Mouse (Mus musculus) inflammation-experienced regulatory T-cells, adult 6 months (primary cell): Measurements from ENCODE around the gene Coro7. TPM values are rescaled to one million over a fixed set of nuclear protein-coding genes. Genes with fewer than 3 reads are reported as not detected.
"Not testable (repeated sequence)": the region's sequence is repeated elsewhere in the genome, so short reads cannot be mapped to it uniquely, and the experiment has no call there.

Experiments used
- ATAC-seq: one replicate; pipeline ENCODE4 v1.8.0; 2017
- polyA plus RNA-seq, 3 experiments: library from polyadenylated mRNA; unstranded; fragments of 100-300 nt; shearing (Covaris generic); gene quantifications; one replicate each; pipeline ENCODE4 v1.2.1; 2017

Coro7 gene
- polyA plus RNA-seq, 3 experiments from 2014 or later = 94.9 to 137 (median 111) TPM

- ATAC-seq = peak; percentile 30
Measured at GRCm38 (mm10) chr16:4593971-4594813, 85.4 kb downstream of the Coro7 start, which contains the start of gene Glis2. Glis2 (plus strand) TSS chr16:4594713.

GRCm38 (mm10) chr16:4592909-4593875 is 86.4 kb downstream of the Coro7 start:
- ATAC-seq = peak; percentile 36

DNA sequence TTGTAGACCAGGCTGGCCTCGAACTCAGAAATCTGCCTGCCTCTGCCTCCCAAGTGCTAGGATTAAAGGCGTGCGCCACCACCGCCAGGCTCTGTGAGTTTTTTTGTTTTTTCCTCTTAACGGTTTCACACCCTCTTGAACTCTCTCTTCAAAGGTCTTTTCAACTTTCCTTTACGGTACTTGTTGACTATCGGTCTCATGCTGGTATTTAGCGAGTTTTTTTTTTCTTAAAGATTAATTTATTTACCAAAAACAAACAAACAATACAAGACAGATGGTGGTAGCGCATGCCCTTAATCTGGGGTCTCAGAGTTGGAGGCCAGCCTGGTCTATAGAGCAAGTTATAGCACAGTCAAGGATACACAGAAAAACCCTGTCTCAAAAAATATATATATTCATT is 89.3 kb downstream of the Coro7 start:
- ATAC-seq = no peak

- ATAC-seq = no peak
Measured at GRCm38 (mm10) chr16:4587516-4588210, 91.9 kb downstream of the Coro7 start.

- ATAC-seq = peak; percentile 88
Measured at GRCm38 (mm10) chr16:4586531-4587123, 93.0 kb downstream of the Coro7 start.

GRCm38 (mm10) chr16:4585642-4586530 is 93.7 kb downstream of the Coro7 start:
- peak; percentile 10 for ATAC-seq

DNA sequence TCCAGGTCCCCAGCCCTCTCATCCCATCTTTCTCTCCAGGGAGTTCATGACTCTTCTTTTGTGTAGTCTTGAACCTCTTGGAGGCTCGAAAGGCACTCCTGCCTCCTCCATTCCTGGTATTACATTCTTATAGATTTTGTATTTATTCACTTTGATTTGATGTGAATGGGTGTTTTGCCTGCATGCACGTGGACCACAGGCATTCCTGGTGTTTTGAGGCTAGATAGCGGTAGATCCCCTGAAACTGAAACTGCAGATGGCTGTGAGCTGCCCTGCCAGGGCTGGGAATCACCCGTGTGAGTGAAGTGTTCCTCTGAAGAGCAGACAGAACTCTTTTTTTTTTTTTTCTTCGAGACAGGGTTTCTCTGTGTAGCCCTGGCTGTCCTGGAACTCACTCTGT is 95.1 kb downstream of the Coro7 start:
- no peak for ATAC-seq

DNA sequence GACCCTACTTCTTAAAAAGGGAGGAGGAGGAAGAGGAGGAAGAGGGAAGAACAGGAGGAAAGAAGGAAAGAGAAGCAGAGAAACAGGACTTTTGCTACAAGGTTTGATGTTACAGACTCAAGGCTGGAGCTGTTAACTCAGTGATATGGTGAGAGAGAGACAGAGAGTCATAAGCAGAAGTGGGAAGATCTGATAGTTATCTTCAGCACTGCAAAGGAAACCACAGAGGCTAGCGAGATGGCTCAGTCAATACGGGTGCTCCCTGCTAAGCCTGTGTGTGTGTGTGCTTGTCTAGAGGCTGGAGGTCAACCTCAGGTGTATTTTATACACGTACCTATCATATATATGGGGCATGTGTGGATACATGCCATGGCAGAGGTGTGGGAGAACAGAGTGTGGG is 95.8 kb downstream of the Coro7 start:
- peak; percentile 53 for ATAC-seq

DNA sequence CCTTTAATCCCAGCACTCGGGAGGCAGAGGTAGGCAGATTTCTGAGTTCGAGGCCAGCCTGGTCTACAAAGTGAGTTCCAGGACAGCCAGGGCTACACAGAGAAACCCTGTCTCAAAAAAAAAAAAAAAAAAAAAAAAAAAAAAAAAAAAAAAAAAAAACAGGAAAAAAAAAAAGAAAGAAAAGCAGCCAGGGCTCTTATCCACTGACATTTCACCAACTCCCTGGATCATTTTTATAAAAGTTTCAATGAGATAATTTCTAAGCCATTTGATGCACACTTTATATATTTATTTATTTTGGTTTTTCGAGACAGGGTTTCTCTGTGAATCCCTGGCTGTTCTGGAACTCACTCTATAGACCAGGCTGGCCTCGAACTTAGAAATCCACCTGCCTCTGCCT is 98.4 kb downstream of the Coro7 start:
- not testable (repeated sequence) for ATAC-seq

- ATAC-seq = no peak
Measured at GRCm38 (mm10) chr16:4578630-4579029, 100.9 kb downstream of the Coro7 start.

- ATAC-seq = peak; percentile 78
Measured at GRCm38 (mm10) chr16:4576873-4577272, 102.7 kb downstream of the Coro7 start.

Other genes with a start within 250 kb of the Coro7 start
- gene Srl, start 138.0 kb downstream of the Coro7 start, polyA plus RNA-seq = under 1 TPM in 2 of 3 experiments, not detected in 1; 0.12 to 0.73 TPM
- 1 to 10 TPM; 3.1 to 5.8 (median 4.2) TPM for gene Tfap4, start 119.9 kb downstream of the Coro7 start, polyA plus RNA-seq
- gene Glis2, start 85.1 kb downstream of the Coro7 start, polyA plus RNA-seq = under 1 TPM; 0.15 to 0.36 (median 0.16) TPM
- 10 to 100 TPM; 17.3 to 41.9 (median 31.7) TPM for gene Pam16, start 54.8 kb downstream of the Coro7 start, polyA plus RNA-seq
- gene Vasn, start 39.8 kb downstream of the Coro7 start, polyA plus RNA-seq = 1 to 10 TPM in 1 of 3 experiments, under 1 TPM in 2; 0.78 to 1.6 (median 0.84) TPM
- 10 to 100 TPM; 21.1 to 28.7 (median 25.3) TPM for gene Dnaja3, start 39.8 kb downstream of the Coro7 start, polyA plus RNA-seq
- gene Nmral1, start 39.6 kb upstream of the Coro7 start, polyA plus RNA-seq = 10 to 100 TPM; 10.0 to 36.5 (median 16.6) TPM
- gene Hmox2, start 46.6 kb upstream of the Coro7 start, polyA plus RNA-seq = 100 to 1,000 TPM in 2 of 3 experiments, 10 to 100 TPM in 1; 97.9 to 114 (median 103) TPM
- gene Cdip1, start 110.5 kb upstream of the Coro7 start, polyA plus RNA-seq = 10 to 100 TPM; 15.0 to 43.1 (median 36.6) TPM
- gene 4930562C15Rik, start 155.6 kb upstream of the Coro7 start, polyA plus RNA-seq = 1 to 10 TPM in 2 of 3 experiments, under 1 TPM in 1; 0.79 to 2.9 (median 1.3) TPM
- 10 to 100 TPM; 19.4 to 25.2 (median 20.9) TPM for gene Ubald1, start 200.5 kb upstream of the Coro7 start, polyA plus RNA-seq
- gene Mgrn1, start 206.5 kb upstream of the Coro7 start, polyA plus RNA-seq = 10 to 100 TPM; 18.0 to 42.4 (median 35.7) TPM